Mouse (Mus musculus) left cerebral cortex, adult 9 months (tissue): ENCODE measurements around the gene Ift81.
A peak's percentile ranks its signal among the peaks of the same experiment; 100 is the strongest.

Experiments used
- DNase-seq, 2 experiments: peaks; one replicate each; pipeline ENCODE4 v3.0.0; 2022; ENCODE audit warnings: low spot score in 2 of 2

The Ift81 gene

DNA sequence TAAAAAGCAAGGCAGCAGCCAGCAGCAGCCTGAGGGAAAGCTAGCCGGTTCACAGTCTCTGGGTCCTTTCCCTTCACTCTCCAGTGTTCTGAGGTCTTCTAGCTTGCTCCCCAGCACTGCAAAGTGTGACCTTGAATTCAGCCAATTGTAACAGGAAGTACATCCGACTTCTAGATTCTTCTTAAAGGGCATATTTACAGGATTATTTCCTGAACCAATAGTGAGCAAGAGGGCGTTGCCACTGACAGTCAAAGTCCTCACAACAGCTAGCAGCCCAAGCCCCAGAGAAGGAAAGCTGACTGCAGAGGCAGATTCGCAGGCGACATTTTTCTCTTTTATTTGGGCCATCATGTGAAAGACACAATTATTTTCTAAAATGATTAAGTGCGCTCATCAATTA lies 65.6 kb downstream of the Ift81 start:
- DNase-seq = no peak

DNA sequence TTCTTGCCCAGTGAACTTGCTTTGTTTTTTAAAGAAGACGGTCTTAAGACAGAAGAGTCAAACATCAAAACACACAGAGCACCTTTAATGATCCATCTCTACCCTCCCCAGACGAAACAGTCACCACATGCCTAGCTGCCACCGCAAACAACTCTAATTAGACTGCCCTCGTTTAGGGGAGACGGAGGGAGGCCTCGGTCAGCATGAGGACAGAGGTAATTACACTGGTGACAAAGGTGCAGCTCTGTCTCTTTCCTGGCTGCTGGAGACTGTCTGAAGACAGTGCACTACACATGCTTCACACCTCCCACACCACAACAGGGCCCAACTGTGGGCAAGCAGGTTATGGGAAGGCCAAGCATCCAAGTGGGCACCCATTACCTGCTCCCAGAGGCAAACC lies 66.5 kb downstream of the Ift81 start:
- no peak for DNase-seq

DNA sequence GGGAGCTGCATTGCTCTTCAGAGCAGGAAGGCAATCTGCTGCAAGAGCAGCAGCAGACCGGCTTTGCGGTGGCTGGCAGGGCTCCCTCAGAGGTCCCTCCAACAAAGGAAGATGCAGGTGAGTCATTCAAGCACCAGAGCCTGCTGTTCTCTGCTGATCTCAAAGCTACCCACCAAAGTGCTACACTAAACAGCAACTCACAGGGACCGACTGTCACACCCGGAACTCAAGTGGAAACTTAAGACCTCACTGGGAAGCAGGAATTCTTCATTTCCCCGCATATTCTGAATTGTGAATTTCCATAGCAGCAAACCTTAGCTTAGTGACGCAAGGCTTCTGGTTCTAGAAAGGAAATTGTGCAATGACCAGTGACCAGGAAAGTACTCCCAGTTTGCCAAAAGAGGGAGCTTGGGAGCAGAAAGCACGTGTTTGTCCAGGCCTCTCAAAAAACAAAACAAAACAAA lies 67.0 kb downstream of the Ift81 start:
- peak in 1 of 2 experiments; percentile 59 for DNase-seq

GRCm38 (mm10) chr5:122543392-122543791 lies 70.9 kb downstream of the Ift81 start:
- no peak for DNase-seq

GRCm38 (mm10) chr5:122541871-122542270 lies 72.4 kb downstream of the Ift81 start:
- no peak for DNase-seq

GRCm38 (mm10) chr5:122538077-122538476 lies 76.2 kb downstream of the Ift81 start:
- DNase-seq = no peak

DNA sequence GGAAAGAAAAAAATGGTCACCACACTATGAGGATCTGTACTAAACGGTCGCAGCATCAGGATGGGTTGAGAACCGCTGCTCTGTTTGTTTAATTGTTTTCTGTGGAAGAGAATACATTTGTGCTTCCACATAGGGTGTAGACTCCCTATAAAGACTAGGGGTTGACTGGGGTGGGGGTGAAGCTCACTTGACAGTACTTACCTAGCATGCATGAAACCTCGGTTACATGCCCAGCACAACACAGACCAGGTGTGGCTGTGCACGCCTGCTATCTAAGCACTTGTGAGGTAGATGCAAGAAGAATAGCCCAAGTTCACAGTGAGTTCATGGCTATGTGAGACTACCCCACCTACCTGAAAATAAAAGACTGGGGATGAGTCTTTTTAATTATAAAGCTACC lies 76.7 kb downstream of the Ift81 start:
- no peak for DNase-seq

GRCm38 (mm10) chr5:122533884-122534283 lies 80.4 kb downstream of the Ift81 start:
- no peak for DNase-seq

GRCm38 (mm10) chr5:122529913-122530604 lies 84.3 kb downstream of the Ift81 start:
- no peak for DNase-seq

DNA sequence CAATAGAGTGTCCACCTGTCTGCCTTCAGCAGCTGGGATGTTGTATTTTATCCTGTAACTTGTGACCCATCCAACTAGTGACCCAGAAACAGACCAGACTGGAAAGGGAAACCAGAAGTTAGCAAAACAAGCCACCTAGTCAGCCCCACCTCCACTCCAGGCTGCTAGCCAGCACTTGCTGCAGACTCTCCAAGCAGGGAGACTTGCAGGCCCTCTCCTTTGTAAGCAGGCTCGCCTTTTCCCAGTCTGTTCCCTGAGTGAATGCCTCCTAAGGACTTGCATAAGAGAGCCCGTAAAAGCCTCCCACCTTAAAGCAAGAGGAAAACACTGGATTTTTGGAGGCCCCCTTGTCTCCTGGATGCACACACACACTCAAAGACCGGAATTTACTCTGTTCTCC lies 85.0 kb downstream of the Ift81 start:
- DNase-seq = peak in 1 of 2 experiments; percentile 64

DNA sequence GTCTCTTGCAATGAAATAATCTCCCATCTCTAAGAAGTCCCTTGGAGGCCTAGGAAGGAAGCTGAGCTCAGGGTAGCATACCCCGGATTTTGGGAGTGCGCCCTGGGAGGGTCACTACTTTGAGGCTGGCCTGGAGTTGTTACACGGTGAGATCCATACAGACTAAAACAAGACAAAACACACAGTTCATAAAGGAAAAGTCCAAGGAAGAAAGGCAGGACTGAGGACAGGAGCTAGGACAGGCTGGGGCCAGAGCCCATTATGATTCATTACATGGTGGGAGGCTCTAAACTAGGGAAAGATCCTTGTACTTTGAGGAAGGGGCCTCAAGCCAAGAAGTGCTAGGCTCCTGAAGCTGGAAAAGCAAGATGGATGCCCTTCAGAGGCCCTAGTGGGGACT lies 85.7 kb downstream of the Ift81 start:
- no peak for DNase-seq

- DNase-seq = no peak
Measured at GRCm38 (mm10) chr5:122527761-122528160, 86.6 kb downstream of the Ift81 start.

- no peak for DNase-seq
Measured at GRCm38 (mm10) chr5:122526878-122527730, 87.2 kb downstream of the Ift81 start.

DNA sequence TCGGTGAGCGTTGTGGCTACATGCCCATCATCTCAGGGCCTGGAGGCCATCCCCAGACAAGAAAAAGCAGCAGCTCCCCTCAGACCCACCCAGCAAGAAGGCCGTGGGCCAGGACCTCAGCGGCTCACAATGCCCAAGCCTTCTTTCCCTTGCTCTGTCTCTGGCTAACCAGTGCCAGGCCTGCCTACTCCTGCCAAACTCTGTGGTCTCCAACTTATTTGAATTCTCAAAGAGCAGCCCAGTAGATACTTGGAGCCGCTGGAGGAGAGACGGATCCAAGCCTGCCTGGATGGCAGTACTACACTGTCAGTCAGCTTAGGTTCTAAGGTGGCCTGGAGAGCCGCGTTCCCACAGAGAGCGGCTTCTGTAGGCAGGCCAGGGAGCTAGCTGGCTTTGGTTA lies 87.9 kb downstream of the Ift81 start:
- DNase-seq = peak in 1 of 2 experiments; percentile 47

GRCm38 (mm10) chr5:122525238-122525931 lies 88.9 kb downstream of the Ift81 start:
- no peak for DNase-seq

GRCm38 (mm10) chr5:122524854-122525237 lies 89.5 kb downstream of the Ift81 start:
- DNase-seq = no peak

DNA sequence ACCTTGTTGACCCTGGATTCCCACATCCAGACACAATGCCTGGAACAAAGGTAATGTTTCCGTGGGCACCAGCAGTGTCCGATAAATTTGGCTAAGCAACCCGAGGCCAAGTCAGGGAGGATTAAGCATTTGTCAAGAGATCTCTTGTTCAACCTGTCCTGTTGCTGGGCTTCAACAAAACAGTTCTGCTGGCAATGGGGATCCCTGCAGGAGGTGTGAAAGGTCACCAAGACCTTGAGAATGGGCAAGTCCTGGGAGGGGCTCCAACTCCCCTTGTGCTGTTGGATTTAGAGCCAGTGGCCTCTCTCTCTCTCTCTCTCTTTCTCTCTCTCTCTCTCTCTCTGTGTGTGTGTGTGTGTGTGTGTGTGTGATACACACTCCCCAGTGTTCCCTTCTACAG lies 90.1 kb downstream of the Ift81 start:
- no peak for DNase-seq

GRCm38 (mm10) chr5:122521130-122521473 lies 93.2 kb downstream of the Ift81 start:
- DNase-seq = no peak

GRCm38 (mm10) chr5:122520254-122521129 lies 93.8 kb downstream of the Ift81 start:
- no peak for DNase-seq

DNA sequence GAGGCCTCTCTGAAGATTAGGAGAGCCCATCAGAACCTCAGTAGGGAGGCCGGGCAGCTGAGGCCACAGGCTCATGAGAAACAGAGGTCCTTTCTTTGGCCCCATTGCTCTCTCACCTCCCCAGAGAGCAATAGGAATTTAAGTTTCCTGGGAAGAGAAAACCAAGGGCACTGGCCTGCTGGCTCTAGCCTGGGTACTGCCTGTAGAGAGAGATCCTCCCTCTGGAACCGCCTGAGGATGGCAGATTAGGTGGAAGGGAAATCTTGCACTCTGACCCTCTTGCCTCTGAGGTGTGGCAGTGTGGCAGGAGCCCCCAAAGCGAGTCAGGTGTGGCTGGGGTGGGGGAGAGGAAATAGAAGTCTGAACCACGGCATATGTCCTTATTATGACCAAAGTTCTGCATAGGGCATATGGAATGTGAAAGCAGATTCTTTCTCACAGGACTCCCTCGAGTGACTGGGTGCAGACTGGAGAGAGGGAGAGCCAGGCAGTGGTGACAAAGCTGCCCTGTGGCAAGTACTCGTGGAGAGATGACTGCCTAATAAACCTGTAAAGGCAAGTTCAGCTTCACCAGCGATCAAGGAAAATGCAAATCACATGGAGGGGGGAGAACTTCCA lies 95.2 kb downstream of the Ift81 start:
- DNase-seq = no peak

DNA sequence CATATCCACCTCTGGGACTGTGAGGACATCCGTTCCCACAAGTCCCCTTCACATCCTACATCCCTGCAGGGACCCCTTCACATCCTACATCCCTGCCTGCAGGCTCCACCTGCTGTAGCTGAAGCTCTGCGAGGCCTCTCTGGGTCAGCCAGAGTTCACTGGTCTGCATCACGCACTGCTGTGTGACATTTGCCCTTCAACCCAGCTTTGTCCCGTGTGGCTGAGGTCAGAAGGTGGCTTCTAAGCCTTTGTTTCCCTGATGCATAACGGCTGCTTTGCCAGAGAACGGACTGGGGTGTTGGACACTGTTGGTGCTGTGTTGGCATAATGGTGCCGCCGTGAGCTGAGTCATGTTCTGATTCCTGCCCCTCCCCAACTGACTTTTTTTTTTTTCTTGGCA lies 96.1 kb downstream of the Ift81 start:
- no peak for DNase-seq
